Mouse (Mus musculus) liver, embryonic 13.5 days (tissue): ENCODE results near the gene Mcf2l. TPM values are rescaled to one million over a fixed set of nuclear protein-coding genes. Genes with fewer than 3 reads are reported as not detected.

Experiments used
- ATAC-seq: fragments of 200-750 bp; cut with Nextera tagmentation; 2 replicates; pipeline ENCODE4 v1.8.0; 2017; ENCODE audit warnings: low read depth, mild to moderate bottlenecking, moderate number of reproducible peaks, moderate library complexity
- DNase-seq: peaks from one replicate; pipeline ENCODE4 v3.0.0; 2022
- H3K27ac ChIP-seq: fragments of 300-500 bp; sonication (generic); 2 replicates; pipeline ENCODE4 v1.5.1; 2015; ENCODE audit warnings: moderate library complexity, mild to moderate bottlenecking, inconsistent platforms
- H3K27me3 ChIP-seq: fragments of 300-500 bp; sonication (generic); 2 replicates; pipeline ENCODE4 v1.6.1; 2015; ENCODE audit warnings: mild to moderate bottlenecking, inconsistent platforms
- H3K36me3 ChIP-seq: fragments of 300-500 bp; sonication (generic); 2 replicates; pipeline ENCODE4 v1.6.1; 2015; ENCODE audit warnings: mild to moderate bottlenecking, inconsistent platforms
- H3K4me1 ChIP-seq: fragments of 300-500 bp; sonication (generic); replicated peaks from 2 replicates; pipeline ENCODE4 v1.6.1; 2015; ENCODE audit warnings: inconsistent platforms
- H3K4me2 ChIP-seq: fragments of 300-500 bp; sonication (generic); 2 replicates; pipeline ENCODE4 v1.6.1; 2015; ENCODE audit warnings: inconsistent platforms, mild to moderate bottlenecking, moderate library complexity
- H3K4me3 ChIP-seq: fragments of 300-500 bp; sonication (generic); replicated peaks from 2 replicates; pipeline ENCODE4 v1.5.1; 2015; ENCODE audit warnings: mild to moderate bottlenecking, inconsistent platforms
- H3K9ac ChIP-seq: fragments of 300-500 bp; sonication (generic); 2 replicates; pipeline ENCODE4 v1.6.1; 2015; ENCODE audit warnings: mild to moderate bottlenecking, inconsistent platforms
- H3K9me3 ChIP-seq: fragments of 300-500 bp; sonication (generic); replicated peaks from 2 replicates; pipeline ENCODE4 v1.6.1; 2016; ENCODE audit warnings: inconsistent platforms
- WGBS: fragments of 180-500 bp; shearing (Covaris S2); methylation state at CpG from one replicate; pipeline ENCODE4 v1.1.7; 2015; ENCODE audit not compliant: insufficient replicate concordance; 5-methylcytosine and 5-hydroxymethylcytosine counted together
- polyA plus RNA-seq: library from polyadenylated mRNA; unstranded; fragments of >200 nt; fragmentation: Nextera tagmentation; extraction: Ambion mirVana; gene quantifications from 2 replicates; pipeline ENCODE4 v1.2.1, GENCODE M21; 2015

The Mcf2l gene
- polyA plus RNA-seq, 1 experiment from 2014 or later, result 0.89 TPM

GRCm38 (mm10) chr8:12985259-12985658, 111.7 kb downstream of the Mcf2l start:
- Histone ChIP-seq H3K4me2 (no peak overlapping the region), H3K9me3 (no peaks in the 10 kb centered on the region), H3K4me1 (no peaks in the 10 kb centered on the region), H3K9ac (no peak overlapping the region), H3K27me3 (no peaks in the 10 kb centered on the region), H3K36me3 (no peaks in the 10 kb centered on the region), H3K4me3 (no peak overlapping the region), H3K27ac (no peak overlapping the region)
- no peak for DNase-seq
- WGBS, result 69% methylated on average over 13 of the region's 13 CpGs
- no peak for ATAC-seq

- ATAC-seq, result no peak
- no peak overlapping the region for H3K4me3 ChIP-seq
- no peaks in the 10 kb centered on the region for H3K9me3 ChIP-seq
- no peaks in the 10 kb centered on the region for H3K4me1 ChIP-seq
- no peaks in the 10 kb centered on the region for H3K27me3 ChIP-seq
- WGBS, result 64% methylated on average over 8 of the region's 8 CpGs
- no peak overlapping the region for H3K9ac ChIP-seq
- DNase-seq, result no peak
- H3K27ac ChIP-seq, result no peak overlapping the region
- H3K4me2 ChIP-seq, result no peak overlapping the region
- no peaks in the 10 kb centered on the region for H3K36me3 ChIP-seq
These were observed 114.0 kb downstream of the Mcf2l start for GRCm38 (mm10) chr8:12987571-12987970.

- WGBS, result 63% methylated on average over 13 of the region's 13 CpGs
- H3K4me1 ChIP-seq, result no peaks in the 10 kb centered on the region
- H3K4me2 ChIP-seq, result no peak overlapping the region
- H3K9ac ChIP-seq, result no peak overlapping the region
- no peaks in the 10 kb centered on the region for H3K9me3 ChIP-seq
- no peak overlapping the region for H3K27ac ChIP-seq
- no peak overlapping the region for H3K4me3 ChIP-seq
- DNase-seq, result no peak
- no peaks in the 10 kb centered on the region for H3K36me3 ChIP-seq
- H3K27me3 ChIP-seq, result no peaks in the 10 kb centered on the region
- ATAC-seq, result no peak
These were observed 115.3 kb downstream of the Mcf2l start for GRCm38 (mm10) chr8:12988722-12989430.

- ATAC-seq (no peak), DNase-seq (no peak)
- 60% methylated on average over 10 of the region's 10 CpGs for WGBS
- no peak overlapping the region for H3K9ac ChIP-seq
- H3K4me1 ChIP-seq, result no peaks in the 10 kb centered on the region
- no peaks in the 10 kb centered on the region for H3K36me3 ChIP-seq
- H3K9me3 ChIP-seq, result no peaks in the 10 kb centered on the region
- H3K27me3 ChIP-seq, result no peaks in the 10 kb centered on the region
- H3K27ac ChIP-seq, result no peak overlapping the region
- H3K4me2 ChIP-seq, result no peak overlapping the region
- no peak overlapping the region for H3K4me3 ChIP-seq
These were observed 117.8 kb downstream of the Mcf2l start for GRCm38 (mm10) chr8:12991411-12991810.

- Histone ChIP-seq H3K4me1 (no peaks in the 10 kb centered on the region), H3K27me3 (no peaks in the 10 kb centered on the region), H3K36me3 (no peaks in the 10 kb centered on the region), H3K9ac (no peak overlapping the region), H3K27ac (no peak overlapping the region), H3K9me3 (no peaks in the 10 kb centered on the region), H3K4me3 (no peak overlapping the region), H3K4me2 (no peak overlapping the region)
- no peak for ATAC-seq
- WGBS, result 54% methylated on average over 5 of the region's 5 CpGs
- no peak for DNase-seq
These were observed 120.9 kb downstream of the Mcf2l start for GRCm38 (mm10) chr8:12994468-12994867.

- H3K4me2 ChIP-seq, result no peak overlapping the region
- H3K4me1 ChIP-seq, result no peaks in the 10 kb centered on the region
- DNase-seq (no peak), ATAC-seq (no peak)
- H3K9ac ChIP-seq, result no peak overlapping the region
- H3K27ac ChIP-seq, result no peak overlapping the region
- no peaks in the 10 kb centered on the region for H3K36me3 ChIP-seq
- H3K27me3 ChIP-seq, result no peaks in the 10 kb centered on the region
- H3K9me3 ChIP-seq, result no peaks in the 10 kb centered on the region
- WGBS, result 68% methylated on average over 5 of the region's 5 CpGs
- H3K4me3 ChIP-seq, result no peak overlapping the region
These were observed 121.9 kb downstream of the Mcf2l start for GRCm38 (mm10) chr8:12995481-12995880.

GRCm38 (mm10) chr8:12996831-12997275, 123.2 kb downstream of the Mcf2l start:
- no peak overlapping the region for H3K9ac ChIP-seq
- no peak overlapping the region for H3K4me2 ChIP-seq
- no peaks in the 10 kb centered on the region for H3K4me1 ChIP-seq
- ATAC-seq (no peak), DNase-seq (no peak)
- no peak overlapping the region for H3K4me3 ChIP-seq
- H3K9me3 ChIP-seq, result no peaks in the 10 kb centered on the region
- no peaks in the 10 kb centered on the region for H3K36me3 ChIP-seq
- WGBS, result 63% methylated on average over 8 of the region's 8 CpGs
- no peaks in the 10 kb centered on the region for H3K27me3 ChIP-seq
- no peak overlapping the region for H3K27ac ChIP-seq

- Histone ChIP-seq H3K4me1 (no peaks in the 10 kb centered on the region), H3K36me3 (no peaks in the 10 kb centered on the region), H3K9ac (no peak overlapping the region), H3K4me3 (no peak overlapping the region), H3K27me3 (no peaks in the 10 kb centered on the region), H3K27ac (no peak overlapping the region), H3K9me3 (no peaks in the 10 kb centered on the region), H3K4me2 (no peak overlapping the region)
- no peak for ATAC-seq
- DNase-seq, result no peak
- WGBS, result 57% methylated on average over 8 of the region's 8 CpGs
These were observed 124.7 kb downstream of the Mcf2l start for GRCm38 (mm10) chr8:12998331-12998730.

- ATAC-seq (no peak), DNase-seq (no peak)
- Histone ChIP-seq H3K27me3 (no peaks in the 10 kb centered on the region), H3K4me2 (no peak overlapping the region), H3K9ac (no peak overlapping the region), H3K27ac (no peak overlapping the region), H3K36me3 (no peaks in the 10 kb centered on the region), H3K4me3 (no peak overlapping the region), H3K9me3 (no peaks in the 10 kb centered on the region), H3K4me1 (no peaks in the 10 kb centered on the region; the same call in 1 of the 2 replicates)
- 45% methylated on average over 9 of the region's 9 CpGs for WGBS
These were observed 126.2 kb downstream of the Mcf2l start for GRCm38 (mm10) chr8:12999793-13000192.

GRCm38 (mm10) chr8:13007458-13007857, 133.9 kb downstream of the Mcf2l start:
- no peak overlapping the region for H3K27ac ChIP-seq
- H3K4me2 ChIP-seq, result no peak overlapping the region
- no peaks in the 10 kb centered on the region; the same call in 1 of the 2 replicates for H3K4me1 ChIP-seq
- no peak for ATAC-seq
- H3K9ac ChIP-seq, result no peak overlapping the region
- no peak overlapping the region for H3K4me3 ChIP-seq
- DNase-seq, result no peak
- H3K27me3 ChIP-seq, result no peaks in the 10 kb centered on the region
- H3K9me3 ChIP-seq, result no peaks in the 10 kb centered on the region
- 57% methylated on average over 4 of the region's 4 CpGs for WGBS
- no peaks in the 10 kb centered on the region for H3K36me3 ChIP-seq

- Histone ChIP-seq H3K4me1 (no peaks in the 10 kb centered on the region), H3K9ac (no peak overlapping the region), H3K36me3 (no peaks in the 10 kb centered on the region), H3K9me3 (no peaks in the 10 kb centered on the region), H3K4me2 (no peak overlapping the region), H3K4me3 (no peak overlapping the region), H3K27me3 (no peaks in the 10 kb centered on the region), H3K27ac (no peak overlapping the region)
- no peak for ATAC-seq
- no peak for DNase-seq
- WGBS, result 38% methylated on average over 4 of the region's 4 CpGs
These were observed 136.7 kb downstream of the Mcf2l start for GRCm38 (mm10) chr8:13010313-13010712.

GRCm38 (mm10) chr8:13019560-13019959, 146.0 kb downstream of the Mcf2l start:
- H3K4me3 ChIP-seq, result no peak overlapping the region
- no peak for ATAC-seq
- H3K4me1 ChIP-seq, result no peaks in the 10 kb centered on the region
- no peak overlapping the region for H3K9ac ChIP-seq
- no peak overlapping the region for H3K27ac ChIP-seq
- DNase-seq, result no peak
- H3K36me3 ChIP-seq, result no peaks in the 10 kb centered on the region
- H3K4me2 ChIP-seq, result no peak overlapping the region
- H3K9me3 ChIP-seq, result no peaks in the 10 kb centered on the region
- 43% methylated on average over 4 of the region's 4 CpGs for WGBS
- no peaks in the 10 kb centered on the region for H3K27me3 ChIP-seq
